Comparison of ENCODE assay signal across 11 mouse cellular contexts in genomic region chr15:6278606-6279468, GRCm38 (mm10). TPM values are rescaled to one million over a fixed set of nuclear protein-coding genes. Genes with fewer than 3 reads are reported as not detected.
DNase-seq lines count a peak whose midpoint lies in the region; ATAC-seq and TF ChIP-seq lines count a peak whose summit lies in the region.
"Had no signal": no experiment of that assay in that cellular context is flagged by ENCODE, and none has a peak within 500 bp of the region (broad histone marks: within the 10 kb centered on the region; RNA-seq: fewer than 3 reads in every experiment).

No protein-coding gene starts in this region.

- in situ Hi-C loops in Patski (cut with MboI; ENCODE audit: low pct_unique_long_range_greater_than_20kb), result no loop called here

- WGBS in limb, embryonic 14.5 days, result 21% methylated on average over 11 of the region's 11 CpGs

- CTCF ChIA-PET in Patski (lab: Charles Lee), result interaction anchor here (0.9 to 1.8 kb wide), 4 partner anchors 10 to 107 kb away, joined by 3 to 7 read pairs (median 4); no protein-coding TSS in a partner anchor

- peak overlapping the region; percentile 85 for H3K27ac ChIP-seq in limb, embryonic 14.5 days (replicated peaks; ENCODE audit: low read depth, low read length)
- H3K27ac ChIP-seq: hindbrain, embryonic 15.5 days; liver, embryonic 13.5 days had no signal

- no peaks in the 10 kb centered on the region for H3K27me3 ChIP-seq in Patski
- H3K27me3 ChIP-seq in limb, embryonic 14.5 days (ENCODE audit: control insufficient read depth, insufficient read depth, low read length), result no peaks in the 10 kb centered on the region
- H3K27me3 ChIP-seq: hindbrain, embryonic 15.5 days; liver, embryonic 13.5 days had no signal

- no peak overlapping the region for H3K4me3 ChIP-seq in limb, embryonic 14.5 days (replicated peaks; ENCODE audit: low read length)
- H3K4me3 ChIP-seq: hindbrain, embryonic 15.5 days; liver, embryonic 13.5 days had no signal

- POLR2A ChIA-PET in Patski (lab: Charles Lee), result no interaction called here

- no peak overlapping the region for H3K9ac ChIP-seq in limb, embryonic 14.5 days (ENCODE audit: low read depth, low read length, severe bottlenecking)
- H3K9ac ChIP-seq: hindbrain, embryonic 15.5 days; liver, embryonic 13.5 days had no signal

- peaks cover 36% of the 10 kb centered on the region for H3K4me1 ChIP-seq in limb, embryonic 14.5 days (ENCODE audit: control insufficient read depth, insufficient read depth, low read length)
- H3K4me1 ChIP-seq: hindbrain, embryonic 15.5 days; liver, embryonic 13.5 days had no signal

- TF ChIP-seq CTCF in Patski (IDR thresholded peaks at IDR 0.05), result no peak

- TF ChIP-seq POLR2A in limb, embryonic 14.5 days (IDR thresholded peaks at IDR 0.05; ENCODE audit: borderline replicate concordance, extremely low read depth, insufficient read depth, insufficient read length), result no peak

- DNase-seq in gastrocnemius, adult 18-20 months (ENCODE audit: low spot score), result peak; percentile 45
- DNase-seq in gastrocnemius, adult 8-10 months (ENCODE audit: low spot score in 2 of 2), result no peak
- peak; percentile 31 for DNase-seq in Patski (ENCODE audit: low read depth, low spot score)
- peak; percentile 82 to 83 for DNase-seq in heart, adult 9 months (ENCODE audit: low spot score in 2 of 2)
- peak; percentile 83 for DNase-seq in limb, embryonic 14.5 days (ENCODE audit: low spot score)
- no peak for DNase-seq in ovary, postnatal 10 days (ENCODE audit: low spot score)
- DNase-seq in retina, embryonic 14.5 days (ENCODE audit: low spot score), result no peak
- DNase-seq in right cerebral cortex, postnatal 36 days (ENCODE audit: low spot score in 2 of 2), result no peak
- DNase-seq: adrenal gland, postnatal 36 days; liver, embryonic 13.5 days had no signal

- ATAC-seq in Patski, result peak; percentile 84
- ATAC-seq in limb, embryonic 14.5 days (ENCODE audit: low FRiP score, low read depth), result peak; percentile 70

- H3K9me3 ChIP-seq in limb, embryonic 14.5 days (ENCODE audit: control insufficient read depth, low read length), result no peaks in the 10 kb centered on the region
- H3K9me3 ChIP-seq: hindbrain, embryonic 15.5 days; liver, embryonic 13.5 days had no signal

- H3K36me3 ChIP-seq in limb, embryonic 14.5 days (ENCODE audit: control insufficient read depth, insufficient read depth, low read length), result no peaks in the 10 kb centered on the region
- H3K36me3 ChIP-seq: hindbrain, embryonic 15.5 days; liver, embryonic 13.5 days had no signal

- H3K4me2 ChIP-seq in limb, embryonic 14.5 days (replicated peaks; ENCODE audit: low read depth, low read length, severe bottlenecking), result peak overlapping the region; percentile 38
- H3K4me2 ChIP-seq: hindbrain, embryonic 15.5 days; liver, embryonic 13.5 days had no signal

RNA-seq across cellular contexts. Expression of gene Dab2, which starts 20.8 kb away (rescaled TPM):
- 10 to 100 TPM in 1 of 2 experiments, 1 to 10 TPM in 1; 4.9 to 11.5 TPM for total RNA-seq in gastrocnemius, adult 18-20 months (2021)
- 10 to 100 TPM in 1 of 4 experiments, 1 to 10 TPM in 3; 4.4 to 15.6 (median 8.0) TPM for total RNA-seq in gastrocnemius, adult 8-10 months (2022)
- polyA plus RNA-seq in Patski (2021), result 87.5 TPM
- 127 and 154 TPM in 2 replicates for polyA plus RNA-seq in limb, embryonic 14.5 days (2012; rRNA removed)
- polyA plus RNA-seq in limb, embryonic 14.5 days (2014; fragmentation: Nextera tagmentation; extraction: Ambion mirVana), result 99.1 and 114 TPM in 2 replicates

Comparison
In these comparisons a context has a peak if more than half of its experiments do, and no peak if none do; other contexts are left out.
1. DNase-seq: peak in gastrocnemius, adult 18-20 months (single experiment), Patski (single experiment), heart, adult 9 months (2 of 2) and limb, embryonic 14.5 days (single experiment); none in gastrocnemius, adult 8-10 months (0 of 2), ovary, postnatal 10 days (single experiment), retina, embryonic 14.5 days (single experiment) and right cerebral cortex, postnatal 36 days (0 of 2).